Mouse (Mus musculus) hindbrain, embryonic 16.5 days (tissue): ENCODE measurements around the gene Myl10. TPM values are rescaled to one million over a fixed set of nuclear protein-coding genes. Genes with fewer than 3 reads are reported as not detected.

Experiments used
- polyA plus RNA-seq: library from polyadenylated mRNA; unstranded; fragments of >200 nt; fragmentation: Nextera tagmentation; extraction: Ambion mirVana; gene quantifications from 2 replicates; pipeline ENCODE4 v1.2.1, GENCODE M21; 2015

Gene Myl10
- polyA plus RNA-seq, 1 experiment from 2014 or later = not detected

Other genes starting within 250 kb of the Myl10 start
- 100 and 103 TPM in 2 replicates for gene Cux1, start 125.7 kb upstream of the Myl10 start, polyA plus RNA-seq
- gene Col26a1, start 190.1 kb downstream of the Myl10 start, polyA plus RNA-seq = 35.9 and 39.1 TPM in 2 replicates
- 136 and 142 TPM in 2 replicates for gene Ift22, start 215.0 kb downstream of the Myl10 start, polyA plus RNA-seq